Mouse (Mus musculus): ENCODE data around the gene Ccr6.

Gene Ccr6

GRCm38 (mm10) chr17:8283526-8284253 is 47.8 kb downstream of the Ccr6 start:
- DNase-seq (ENCODE audit: low spot score in 2 of 2): peak; percentile 94 to 96

- DNase-seq (ENCODE audit: low spot score in 2 of 2): peak; percentile 36 to 49
These were observed 48.4 kb downstream of the Ccr6 start for GRCm38 (mm10) chr17:8284254-8284661.

GRCm38 (mm10) chr17:8285056-8285455 is 49.2 kb downstream of the Ccr6 start:
- DNase-seq (ENCODE audit: low spot score in 2 of 2): no peak

- DNase-seq (ENCODE audit: low spot score in 2 of 2): no peak
These were observed 51.1 kb downstream of the Ccr6 start for GRCm38 (mm10) chr17:8286987-8287386.

- DNase-seq (ENCODE audit: low spot score in 2 of 2): no peak
These were observed 54.3 kb downstream of the Ccr6 start for GRCm38 (mm10) chr17:8289993-8290679.

GRCm38 (mm10) chr17:8290736-8291135 is 54.9 kb downstream of the Ccr6 start:
- DNase-seq (ENCODE audit: low spot score in 2 of 2): no peak

GRCm38 (mm10) chr17:8295825-8296224 is 60.0 kb downstream of the Ccr6 start:
- DNase-seq (ENCODE audit: low spot score in 2 of 2): no peak

- no peak for DNase-seq (ENCODE audit: low spot score in 2 of 2)
These were observed 60.5 kb downstream of the Ccr6 start for GRCm38 (mm10) chr17:8296313-8296844.

GRCm38 (mm10) chr17:8297746-8298145 is 61.9 kb downstream of the Ccr6 start:
- no peak for DNase-seq (ENCODE audit: low spot score in 2 of 2)

- no peak for DNase-seq (ENCODE audit: low spot score in 2 of 2)
These were observed 62.4 kb downstream of the Ccr6 start for GRCm38 (mm10) chr17:8298281-8298680.

- no peak for DNase-seq (ENCODE audit: low spot score in 2 of 2)
These were observed 63.7 kb downstream of the Ccr6 start for GRCm38 (mm10) chr17:8299524-8299923.

- DNase-seq (ENCODE audit: low spot score in 2 of 2): no peak
These were observed 65.7 kb downstream of the Ccr6 start for GRCm38 (mm10) chr17:8301515-8301914.

- no peak for DNase-seq (ENCODE audit: low spot score in 2 of 2)
These were observed 67.1 kb downstream of the Ccr6 start for GRCm38 (mm10) chr17:8302772-8303438.

- DNase-seq (ENCODE audit: low spot score in 2 of 2): no peak
These were observed 67.8 kb downstream of the Ccr6 start for GRCm38 (mm10) chr17:8303671-8304070.

- DNase-seq (ENCODE audit: low spot score in 2 of 2): no peak
These were observed 70.0 kb downstream of the Ccr6 start for GRCm38 (mm10) chr17:8305801-8306200.

Data from frontal cortex, postnatal 10 days (tissue).